Comparison of ENCODE assay signal across 22 mouse cellular contexts in genomic region chr8:91782940-91783339, GRCm38 (mm10). TPM values are rescaled to one million over a fixed set of nuclear protein-coding genes. Genes with fewer than 3 reads are reported as not detected.
"Had no signal": no experiment of that assay in that cellular context is flagged by ENCODE, and none has a peak within 500 bp of the region (broad histone marks: within the 10 kb centered on the region; RNA-seq: fewer than 3 reads in every experiment).

No protein-coding gene starts in this region.

- H3K9ac ChIP-seq: forebrain, postnatal 0 days; heart, embryonic 13.5 days; heart, embryonic 15.5 days; hindbrain, embryonic 14.5 days; intestine, embryonic 15.5 days; kidney, embryonic 15.5 days; limb, embryonic 13.5 days; limb, embryonic 15.5 days; liver, embryonic 13.5 days; liver, embryonic 15.5 days had no signal

- H3K4me3 ChIP-seq: heart, adult 2 months; heart, embryonic 13.5 days; heart, embryonic 15.5 days; intestine, embryonic 15.5 days; kidney, embryonic 15.5 days; limb, embryonic 13.5 days; limb, embryonic 15.5 days; liver, embryonic 13.5 days; liver, embryonic 15.5 days had no signal

- H3K27me3 ChIP-seq: heart, embryonic 15.5 days; intestine, embryonic 15.5 days; liver, embryonic 13.5 days; liver, embryonic 15.5 days had no signal

- DNase-seq: forebrain, postnatal 0 days; gastrocnemius, postnatal 14 days; gastrocnemius, postnatal 36 days; heart, adult 2 months; heart, postnatal 4 days; kidney, postnatal 14 days; layer of hippocampus, postnatal 36 days; left cerebral cortex, postnatal 4 days; liver, embryonic 13.5 days had no signal

- ATAC-seq: forebrain, postnatal 0 days; hindbrain, embryonic 16.5 days; inflammation-experienced regulatory T-cells, adult 6 months; intestine, embryonic 15.5 days; intestine, postnatal 0 days had no signal

- H3K9me3 ChIP-seq: heart, embryonic 13.5 days; heart, embryonic 15.5 days; intestine, embryonic 15.5 days; kidney, embryonic 15.5 days; limb, embryonic 15.5 days; liver, embryonic 13.5 days; liver, embryonic 15.5 days had no signal

- H3K36me3 ChIP-seq: heart, embryonic 13.5 days; heart, embryonic 15.5 days; intestine, embryonic 15.5 days; kidney, embryonic 15.5 days; limb, embryonic 13.5 days; limb, embryonic 15.5 days; liver, embryonic 13.5 days; liver, embryonic 15.5 days had no signal

- H3K4me2 ChIP-seq: heart, embryonic 11.5 days; heart, embryonic 13.5 days; heart, embryonic 15.5 days; hindbrain, embryonic 14.5 days; intestine, embryonic 15.5 days; kidney, embryonic 15.5 days; limb, embryonic 13.5 days; limb, embryonic 15.5 days; liver, embryonic 13.5 days; liver, embryonic 15.5 days had no signal

- H3K4me1 ChIP-seq: intestine, embryonic 15.5 days; kidney, embryonic 15.5 days; limb, embryonic 13.5 days; limb, embryonic 15.5 days; liver, embryonic 13.5 days; liver, embryonic 15.5 days had no signal

- H3K27ac ChIP-seq: heart, adult 2 months; heart, embryonic 13.5 days; heart, embryonic 15.5 days; hindbrain, embryonic 14.5 days; intestine, embryonic 15.5 days; kidney, embryonic 15.5 days; kidney, postnatal 0 days; limb, embryonic 13.5 days; limb, embryonic 15.5 days; liver, embryonic 13.5 days; liver, embryonic 15.5 days had no signal

RNA-seq across cellular contexts. Expression of gene Irx3, which starts 18.9 kb away (rescaled TPM):
- polyA plus RNA-seq: inflammation-experienced regulatory T-cells, adult 6 months had no signal
